Mouse (Mus musculus): Measurements from ENCODE around the gene Abcb9. TPM values are rescaled to one million over a fixed set of nuclear protein-coding genes. Genes with fewer than 3 reads are reported as not detected.
"Not testable (repeated sequence)": the region's sequence is repeated elsewhere in the genome, so short reads cannot be mapped to it uniquely, and the experiment has no call there.

The Abcb9 gene
- total RNA-seq, 2 experiments from 2014 or later: 5.7 TPM

- no peak for DNase-seq
These were observed 20.7 kb downstream of the Abcb9 start for GRCm38 (mm10) chr5:124074845-124075307.

GRCm38 (mm10) chr5:124073682-124074081 is 21.9 kb downstream of the Abcb9 start:
- peak; percentile 53 for DNase-seq
- intact Hi-C loops (cut with DNase I; ENCODE audit: low total_unique reads): no loop called here

More at GRCm38 (mm10) chr5:124074845-124075307, 20.7 kb downstream of the Abcb9 start:
- intact Hi-C loops (cut with DNase I; ENCODE audit: low total_unique reads): no loop called here

GRCm38 (mm10) chr5:124069657-124070056 is 25.9 kb downstream of the Abcb9 start:
- intact Hi-C loops (cut with DNase I; ENCODE audit: low total_unique reads): no loop called here
- DNase-seq: no peak

DNA sequence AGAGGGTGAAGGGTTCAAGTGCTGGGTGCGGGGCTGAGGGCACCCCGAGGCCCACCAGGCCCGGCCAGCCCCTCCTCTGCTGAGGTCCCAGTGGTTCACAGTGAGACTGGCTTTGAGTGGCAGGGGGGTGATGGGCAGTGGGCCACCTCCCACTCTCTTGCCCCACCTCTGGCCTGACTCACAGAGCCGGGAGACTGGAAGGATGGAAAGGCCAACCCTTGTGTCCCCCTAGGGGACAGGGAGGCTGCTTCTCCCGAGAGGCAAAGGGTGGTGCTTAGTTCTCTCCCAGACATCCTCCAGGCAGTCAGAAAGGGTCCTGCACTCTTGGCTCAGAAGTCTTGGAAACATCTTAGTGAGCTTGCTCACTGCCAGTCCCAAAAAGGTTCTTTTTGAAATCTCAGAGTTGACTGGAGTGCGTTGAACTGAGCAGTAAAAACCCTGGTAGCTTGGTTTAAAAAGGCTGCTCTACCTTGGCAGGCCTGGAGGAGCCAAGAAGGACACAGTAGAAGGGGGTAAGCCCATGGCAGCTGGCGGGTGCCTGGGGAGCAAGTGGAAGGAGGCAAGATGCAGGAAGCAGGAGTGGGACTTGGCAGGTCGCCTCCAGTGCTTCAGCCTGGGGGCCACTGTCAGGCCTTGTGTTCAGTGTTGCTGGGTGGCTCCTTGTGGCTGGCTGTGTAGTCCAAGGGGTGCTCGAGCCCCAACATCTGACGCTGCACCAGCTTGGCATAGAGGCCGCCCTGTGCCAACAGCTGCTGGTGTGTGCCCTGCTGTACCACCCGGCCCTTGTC is 33.4 kb downstream of the Abcb9 start:
- intact Hi-C loops (cut with DNase I; ENCODE audit: low total_unique reads): no loop called here
- no peak for DNase-seq

DNA sequence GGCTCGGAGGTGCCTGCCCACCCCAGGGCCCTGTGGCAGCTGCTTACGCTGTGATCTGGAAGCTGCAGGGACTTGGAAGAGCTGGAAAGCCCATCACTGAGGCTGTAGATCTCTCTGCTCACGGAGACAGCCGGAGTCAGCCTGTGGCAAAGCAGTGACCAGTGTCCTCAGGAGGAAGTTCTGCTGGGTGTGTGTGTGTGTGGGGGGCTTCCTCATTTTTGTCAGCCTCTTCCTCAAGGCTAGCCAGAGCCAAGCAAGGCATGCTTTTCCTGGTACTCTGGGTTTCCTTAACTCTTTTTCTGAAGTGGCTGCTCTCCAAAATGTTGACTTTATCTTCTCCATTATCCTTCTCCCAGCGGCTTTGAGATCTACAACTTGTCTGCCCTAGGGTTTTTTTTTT is 35.9 kb downstream of the Abcb9 start:
- intact Hi-C loops (cut with DNase I; ENCODE audit: low total_unique reads): no loop called here
- DNase-seq: no peak

DNA sequence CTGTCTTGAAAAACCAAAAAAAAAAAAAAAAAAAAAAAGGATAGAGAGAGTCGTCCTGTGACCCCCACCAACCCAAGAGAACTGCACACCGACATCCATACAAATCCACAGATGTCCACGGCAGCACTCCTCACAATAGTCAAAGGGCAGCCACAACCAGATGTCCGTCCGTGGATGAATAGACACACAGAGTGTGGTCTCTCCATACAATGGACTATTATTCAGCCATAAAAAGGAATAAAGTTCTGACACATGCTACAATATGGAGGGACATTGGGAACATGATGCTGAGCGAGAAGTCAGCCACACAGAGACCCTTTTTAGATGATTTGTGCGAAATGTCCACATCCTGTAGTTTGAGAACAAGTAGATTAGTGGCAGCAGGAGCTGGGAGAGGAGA is 36.8 kb downstream of the Abcb9 start:
- intact Hi-C loops (cut with DNase I; ENCODE audit: low total_unique reads): no loop called here

GRCm38 (mm10) chr5:124056956-124057355 is 38.6 kb downstream of the Abcb9 start:
- DNase-seq: no peak
- intact Hi-C loops (cut with DNase I; ENCODE audit: low total_unique reads): no loop called here

More for the DNA sequence above, 36.8 kb downstream of the Abcb9 start:
- DNase-seq: no peak

DNA sequence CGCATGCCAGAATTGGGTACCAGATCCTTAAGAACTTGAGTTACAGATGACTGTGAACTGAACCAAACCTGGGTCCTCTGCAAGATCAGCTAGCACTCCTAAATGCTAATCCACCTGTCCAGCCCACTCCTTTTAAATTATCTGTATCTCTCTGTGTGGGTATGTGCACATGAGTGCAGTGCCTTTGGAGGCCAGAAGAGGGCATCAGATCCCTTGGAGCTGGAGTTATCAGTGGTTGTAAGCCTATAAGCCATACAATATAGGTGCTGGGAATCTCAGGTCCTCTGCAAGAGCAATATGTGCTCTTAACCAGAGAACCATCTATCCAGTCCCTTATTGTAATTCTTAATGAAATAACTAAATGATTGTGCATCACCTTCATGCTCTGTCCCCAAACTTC is 39.4 kb downstream of the Abcb9 start:
- no peak for DNase-seq
- intact Hi-C loops (cut with DNase I; ENCODE audit: low total_unique reads): no loop called here

GRCm38 (mm10) chr5:124052641-124053040 is 43.0 kb downstream of the Abcb9 start:
- intact Hi-C loops (cut with DNase I; ENCODE audit: low total_unique reads): not testable (repeated sequence)

DNA sequence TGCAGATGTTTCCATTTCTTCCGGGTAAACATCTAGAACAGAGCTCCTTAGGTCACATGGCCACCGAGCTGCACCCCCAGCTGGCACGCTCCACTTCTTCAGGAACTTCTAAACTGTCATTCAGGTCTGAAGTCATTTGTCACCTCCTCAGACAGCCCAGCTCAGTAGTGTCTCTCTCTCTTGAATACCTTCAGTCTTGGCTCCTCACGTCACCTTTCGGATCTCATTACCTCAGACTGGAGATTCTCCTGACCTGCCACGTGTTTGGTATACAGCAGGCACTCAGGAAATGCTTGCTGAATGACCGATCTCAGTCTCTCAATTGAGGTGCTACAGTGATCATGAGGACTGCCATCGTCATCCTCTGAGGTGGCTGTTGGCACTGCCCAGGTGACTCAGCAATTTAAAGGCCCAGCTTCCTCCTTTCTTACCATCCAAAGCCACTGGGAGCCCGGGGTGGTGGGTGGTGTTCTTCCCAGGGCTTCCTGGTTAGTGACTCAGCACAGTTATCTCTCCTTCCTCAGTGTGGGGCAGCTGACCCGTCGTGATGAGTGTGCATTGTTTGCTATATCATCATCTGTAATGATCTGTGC is 43.6 kb downstream of the Abcb9 start:
- intact Hi-C loops (cut with DNase I; ENCODE audit: low total_unique reads): no loop called here
- DNase-seq: no peak

More at GRCm38 (mm10) chr5:124052641-124053040, 43.0 kb downstream of the Abcb9 start:
- DNase-seq: not testable (repeated sequence)

GRCm38 (mm10) chr5:124050095-124051050 is 45.2 kb downstream of the Abcb9 start:
- no peak for DNase-seq
- intact Hi-C loops (cut with DNase I; ENCODE audit: low total_unique reads): no loop called here

DNA sequence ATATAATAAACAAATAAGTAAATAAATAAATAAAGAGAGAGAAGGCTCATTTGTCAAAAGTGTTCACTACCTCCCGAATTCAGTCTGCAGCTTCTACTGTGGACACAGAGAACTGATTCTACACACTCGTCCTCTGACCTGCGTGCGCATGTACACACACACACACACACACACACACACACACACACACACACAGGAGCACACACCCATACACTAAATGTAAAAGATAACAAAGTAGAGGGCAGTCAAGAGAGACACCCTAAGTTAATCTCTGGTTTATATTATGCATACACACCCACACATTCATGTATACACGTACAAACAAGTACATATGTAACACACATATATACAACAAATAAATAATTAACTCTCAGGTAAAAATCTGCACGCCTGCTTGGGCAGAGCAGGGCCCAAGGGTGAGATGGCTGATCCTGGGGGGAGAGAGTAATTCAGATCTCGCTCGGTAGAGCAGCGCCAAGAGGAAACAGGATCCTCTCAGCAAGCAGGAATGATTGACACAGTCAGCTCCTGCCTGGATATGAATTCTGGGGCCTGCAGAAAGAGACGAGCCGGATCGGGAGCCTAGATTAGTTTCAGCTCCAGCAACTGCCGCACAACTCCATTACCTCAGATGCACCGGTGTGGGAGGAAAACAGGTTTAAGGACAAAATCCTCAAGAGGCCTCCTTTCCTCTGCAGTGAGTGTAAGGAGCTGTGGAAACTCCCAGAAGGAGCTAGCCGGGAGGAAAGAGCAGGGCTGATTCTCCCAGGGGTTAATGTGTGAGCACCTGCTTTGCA is 46.2 kb downstream of the Abcb9 start:
- DNase-seq: no peak
- intact Hi-C loops (cut with DNase I; ENCODE audit: low total_unique reads): loop anchor here (5.0 kb wide), 1 partner anchor 37 kb away; no protein-coding TSS in a partner anchor

DNA sequence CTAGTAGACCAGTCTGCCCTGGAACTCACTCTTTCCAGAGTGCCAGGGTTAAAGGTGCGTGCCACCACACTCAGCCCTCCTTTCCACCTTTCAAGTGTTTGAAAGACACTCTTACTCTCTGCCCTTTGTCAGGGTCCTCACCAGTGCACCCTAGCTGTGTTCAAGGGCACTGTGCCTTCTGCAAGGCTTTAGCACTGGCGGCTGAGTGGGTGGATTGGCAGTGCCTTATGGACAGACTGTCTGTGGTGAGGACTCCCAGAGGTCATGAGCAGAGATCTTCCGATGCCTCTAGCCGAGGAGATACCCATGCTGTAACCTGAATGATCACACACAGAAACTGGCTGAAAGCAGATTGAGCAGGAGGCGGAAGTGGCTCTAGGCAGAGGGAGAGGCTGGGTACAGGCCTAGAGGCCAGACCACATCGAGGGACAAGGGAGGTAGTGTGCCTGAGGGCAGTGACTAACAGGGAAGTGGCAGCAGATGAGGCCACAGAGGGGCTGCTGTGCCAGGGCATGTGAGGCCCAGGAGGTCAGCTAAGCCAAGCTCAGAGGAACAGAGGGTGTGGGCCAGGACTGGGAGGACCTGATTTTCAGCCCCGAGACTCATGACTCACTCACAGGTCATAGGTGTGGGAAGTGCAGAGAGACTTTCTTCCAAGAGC is 48.7 kb downstream of the Abcb9 start:
- peak; percentile 34 for DNase-seq

DNA sequence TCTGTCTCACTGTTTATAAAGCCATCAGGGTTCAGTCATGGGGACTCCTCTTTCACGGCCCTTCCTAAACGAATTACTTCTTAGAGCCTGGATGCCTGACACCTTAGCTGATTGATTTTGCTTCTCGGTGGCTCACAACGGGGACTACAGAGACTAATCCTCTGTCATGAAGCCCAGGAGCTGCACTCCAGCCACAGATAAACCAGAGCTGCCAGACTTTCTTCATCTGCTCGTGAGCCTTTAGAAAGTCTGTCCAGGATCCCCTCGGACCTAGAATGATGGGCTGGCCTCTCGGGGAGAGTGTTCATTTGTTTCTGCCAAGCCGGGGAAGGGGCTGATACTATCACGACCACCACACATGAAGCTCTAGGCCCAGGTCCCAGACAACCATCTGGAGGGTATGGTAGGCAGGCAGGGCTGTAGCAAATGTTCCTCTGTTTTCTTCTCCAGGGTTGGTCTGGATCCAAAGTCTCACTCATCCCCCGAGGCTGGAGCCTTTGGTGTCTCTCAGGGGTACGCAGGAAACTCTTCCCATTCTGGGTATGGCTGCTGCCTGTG is 50.1 kb downstream of the Abcb9 start:
- DNase-seq: no peak
- intact Hi-C loops (cut with DNase I; ENCODE audit: low total_unique reads): loop anchor here (5.0 kb wide), 1 partner anchor 33 kb away; no protein-coding TSS in a partner anchor

More for the DNA sequence above, 48.7 kb downstream of the Abcb9 start:
- intact Hi-C loops (cut with DNase I; ENCODE audit: low total_unique reads): loop anchor here (5.0 kb wide), 1 partner anchor 35 kb away; no protein-coding TSS in a partner anchor

GRCm38 (mm10) chr5:124043999-124044398 is 51.6 kb downstream of the Abcb9 start:
- DNase-seq: no peak
- intact Hi-C loops (cut with DNase I; ENCODE audit: low total_unique reads): no loop called here

GRCm38 (mm10) chr5:124043212-124043978 is 52.2 kb downstream of the Abcb9 start:
- intact Hi-C loops (cut with DNase I; ENCODE audit: low total_unique reads): no loop called here
- peak; percentile 56 for DNase-seq

DNA sequence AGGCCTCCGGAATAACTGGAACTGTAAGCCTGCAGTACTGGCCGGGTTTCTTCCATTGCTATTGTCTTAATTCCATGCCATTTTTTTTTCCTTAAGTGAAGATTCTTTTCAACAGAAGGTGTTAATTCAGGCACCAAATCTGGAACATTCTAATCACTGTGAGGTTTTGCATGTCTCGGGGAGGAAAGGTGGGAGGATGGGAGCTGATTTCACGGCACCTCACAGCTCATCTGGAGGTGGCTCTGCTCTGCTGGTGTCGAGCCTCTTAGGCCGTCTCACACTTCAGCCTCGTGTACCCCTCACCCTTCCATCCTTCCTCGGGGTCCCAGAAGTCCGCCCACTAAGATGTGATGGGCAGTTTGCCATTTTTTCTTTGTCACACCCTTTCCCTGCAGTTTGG is 54.5 kb downstream of the Abcb9 start:
- no peak for DNase-seq
- intact Hi-C loops (cut with DNase I; ENCODE audit: low total_unique reads): no loop called here
